Mouse (Mus musculus) induced T-regulatory cell, adult 2 months (primary cell): Measurements from ENCODE around the gene Pus3.
"Not testable (repeated sequence)": the region's sequence is repeated elsewhere in the genome, so short reads cannot be mapped to it uniquely, and the experiment has no call there.

Experiments
- DNase-seq: peaks from one replicate; pipeline ENCODE4 v3.0.0-alpha.2; 2012; ENCODE audit warnings: low read depth

Gene Pus3

DNA sequence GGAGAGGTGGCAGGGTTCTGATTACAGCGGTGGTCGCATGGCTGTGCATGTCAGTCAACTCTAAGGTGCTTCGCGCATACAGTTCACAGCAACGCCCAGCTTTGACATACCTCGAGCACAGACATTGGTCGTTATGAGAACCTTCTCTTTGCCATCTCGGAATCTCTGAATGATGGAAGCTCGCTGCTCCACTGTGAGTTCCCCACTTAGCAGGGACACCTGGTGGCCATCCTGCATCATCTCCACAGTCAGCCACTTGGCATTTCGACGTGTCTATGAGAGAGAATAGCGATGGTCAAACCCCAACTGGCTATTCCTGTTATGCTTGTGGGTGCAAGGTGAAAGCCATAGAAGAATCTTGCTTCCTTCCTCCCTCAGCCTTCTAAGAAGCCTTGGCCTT lies 12.7 kb upstream of the Pus3 start:
- no peak for DNase-seq

GRCm38 (mm10) chr9:35546745-35547144 lies 11.7 kb upstream of the Pus3 start:
- DNase-seq: no peak

DNA sequence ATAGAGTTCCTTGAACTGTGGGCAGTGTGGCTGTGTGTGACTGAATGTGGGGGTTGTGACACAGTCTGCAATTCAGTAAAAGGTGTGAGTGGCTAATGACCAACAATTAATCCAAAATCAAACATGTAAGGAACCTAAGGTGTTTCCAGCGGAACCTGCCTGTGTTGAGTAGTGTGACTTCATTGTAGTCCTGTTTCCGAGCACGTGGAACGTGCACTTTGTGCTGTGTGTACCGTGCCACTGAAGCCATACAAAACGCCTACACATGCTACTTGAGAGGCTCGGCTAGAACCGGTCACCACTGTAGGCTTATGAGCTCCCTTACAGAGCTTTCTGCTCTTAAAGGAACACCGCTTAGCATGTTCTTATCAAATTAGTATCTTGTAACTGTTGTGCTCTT lies 9.9 kb upstream of the Pus3 start:
- DNase-seq: no peak

DNA sequence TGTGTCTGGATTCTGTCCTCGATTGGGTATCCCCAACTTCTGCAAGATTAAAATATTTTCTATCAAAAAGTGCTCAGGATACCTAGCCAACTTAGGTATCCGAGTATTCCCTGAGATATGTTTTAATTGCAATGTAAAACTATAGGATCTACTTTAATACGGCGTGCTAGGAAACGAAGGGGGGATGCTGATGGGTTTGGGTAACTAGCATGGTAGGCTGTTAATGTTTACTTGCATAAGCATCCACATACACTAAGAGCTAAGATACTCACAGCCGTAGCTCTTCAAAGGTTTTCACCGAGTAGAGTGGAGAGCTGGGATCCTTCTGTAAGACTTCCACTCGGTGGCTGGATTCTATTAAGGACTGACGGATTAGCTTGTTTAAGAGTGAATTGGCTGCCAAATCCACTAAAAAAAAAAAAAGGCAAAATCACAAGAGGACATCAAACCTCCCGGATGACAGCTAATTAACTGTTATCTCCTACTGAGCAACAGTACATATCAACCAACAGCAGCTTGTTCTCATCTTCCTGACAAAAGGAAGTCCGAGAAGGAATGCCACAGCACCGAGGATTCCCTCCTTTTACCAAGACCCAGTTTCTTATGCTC lies 1.8 kb upstream of the Pus3 start:
- DNase-seq: no peak

DNA sequence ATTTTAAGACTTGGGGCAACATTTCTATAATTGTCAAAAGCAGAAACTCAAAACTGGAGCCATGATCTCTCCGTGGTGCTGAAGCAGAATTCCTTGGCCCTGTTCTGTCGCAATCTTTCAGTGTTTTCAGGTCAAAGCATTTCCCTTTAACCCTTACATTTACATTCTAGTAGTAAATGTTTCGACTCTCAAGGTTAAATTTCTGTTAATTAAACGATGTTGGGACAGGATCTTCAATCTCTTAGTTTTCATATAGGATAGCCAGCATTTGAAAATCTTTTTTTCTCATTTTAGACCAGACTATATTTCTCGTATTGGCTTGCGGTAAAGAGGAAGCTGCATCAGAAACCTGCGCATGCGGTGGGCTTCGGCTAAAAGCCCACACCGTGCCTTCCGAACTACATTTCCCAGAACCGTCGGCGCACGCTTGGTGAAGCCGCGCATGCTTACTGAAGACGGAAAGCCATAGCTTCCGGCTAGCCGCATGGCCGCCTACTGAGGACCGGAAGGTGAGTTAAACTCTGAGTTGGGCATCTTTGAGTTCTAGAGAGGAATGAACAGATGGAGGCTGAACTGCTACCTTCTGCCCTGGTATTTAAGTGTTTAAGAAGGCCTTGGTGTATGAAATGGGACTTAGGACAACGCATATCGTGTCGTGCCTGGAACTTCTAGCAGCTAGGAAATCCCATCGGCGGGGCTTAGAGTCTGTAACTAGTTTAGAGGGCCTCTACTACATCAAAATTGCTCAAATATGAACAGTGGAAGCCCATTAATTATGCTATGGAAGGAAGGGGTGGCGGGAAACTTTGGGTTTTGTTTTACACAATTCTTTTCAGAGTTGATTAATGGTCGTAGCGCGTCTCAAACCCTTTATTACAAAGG lies 855 bp downstream of the Pus3 start:
- DNase-seq: peak; percentile 90

- DNase-seq: no peak
Observed at GRCm38 (mm10) chr9:35561076-35561475, 2.7 kb downstream of the Pus3 start.

GRCm38 (mm10) chr9:35561583-35561982 lies 3.2 kb downstream of the Pus3 start:
- DNase-seq: no peak

- no peak for DNase-seq
Observed at GRCm38 (mm10) chr9:35564536-35565240, 6.3 kb downstream of the Pus3 start.

- no peak for DNase-seq
Observed at GRCm38 (mm10) chr9:35567995-35568394, 9.6 kb downstream of the Pus3 start.

- DNase-seq: peak; percentile 99
Observed at GRCm38 (mm10) chr9:35569571-35570534, 11.5 kb downstream of the Pus3 start, which contains the start of the genes Pate2 and Hyls1. Gene Pate2, plus strand, starts transcription at chr9:35570284. Gene Hyls1, minus strand, starts transcription at chr9:35570398.

DNA sequence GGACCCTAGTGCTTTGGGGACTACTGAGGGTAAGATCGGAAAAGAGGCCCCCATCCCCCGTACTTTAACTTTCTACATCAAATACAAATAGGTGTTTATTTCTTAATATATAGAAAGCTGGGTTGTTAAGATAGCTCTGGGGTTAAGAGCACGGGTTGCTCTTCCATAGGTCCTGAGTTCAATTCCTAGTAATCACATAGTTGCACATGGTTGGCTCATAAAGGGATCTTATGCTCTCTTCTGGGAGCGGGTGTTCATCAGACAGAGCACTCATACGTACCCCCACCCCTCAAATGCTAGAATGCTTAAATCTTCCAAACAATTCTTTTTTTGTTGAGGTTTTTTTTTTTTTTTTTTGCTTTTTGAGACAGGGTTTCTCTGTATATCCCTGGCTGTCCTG lies 12.3 kb downstream of the Pus3 start:
- no peak for DNase-seq

- no peak for DNase-seq
Observed at GRCm38 (mm10) chr9:35574416-35574815, 16.0 kb downstream of the Pus3 start.

- DNase-seq: no peak
Observed at GRCm38 (mm10) chr9:35587674-35588073, 29.3 kb downstream of the Pus3 start.

GRCm38 (mm10) chr9:35592903-35593302 lies 34.5 kb downstream of the Pus3 start:
- DNase-seq: peak; percentile 34

DNA sequence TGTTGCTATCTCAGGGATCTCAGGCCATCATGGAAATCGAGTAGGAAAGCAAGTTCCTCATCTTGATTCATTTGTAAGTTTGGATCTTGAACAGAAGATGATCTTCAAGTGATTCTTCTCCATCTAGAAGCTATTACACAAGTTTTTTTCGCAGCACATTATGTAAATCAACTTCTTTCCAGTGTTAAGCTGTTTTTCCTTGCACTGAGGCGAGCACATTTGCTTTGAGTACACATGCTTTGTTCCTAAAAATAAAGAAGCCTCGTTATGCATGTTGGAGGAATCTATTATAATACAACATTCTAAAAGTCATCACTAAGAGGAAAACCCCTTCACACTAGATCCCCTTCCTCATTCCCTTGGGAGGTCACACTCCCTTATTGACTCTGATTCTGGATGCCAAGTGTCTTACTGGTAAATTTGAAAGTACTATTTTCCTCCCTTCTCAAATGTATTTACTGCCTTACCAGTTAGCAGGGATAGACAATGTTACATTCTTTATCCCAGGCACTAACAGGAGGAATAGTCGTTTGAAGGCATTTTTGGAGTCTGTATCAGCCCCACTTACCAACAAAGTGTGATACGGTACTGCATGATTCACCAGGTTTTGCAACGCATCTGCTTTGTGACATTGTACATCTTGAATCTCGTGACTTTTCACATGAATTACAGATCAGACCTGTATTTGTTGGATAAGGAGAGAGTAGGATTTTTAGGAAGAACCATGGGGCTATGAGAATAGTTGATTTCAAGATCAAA lies 49.4 kb downstream of the Pus3 start:
- DNase-seq: no peak

- DNase-seq: no peak
Observed at GRCm38 (mm10) chr9:35611841-35612240, 53.4 kb downstream of the Pus3 start, which contains the start of gene Pate4. Gene Pate4, minus strand, starts transcription at chr9:35611941.

GRCm38 (mm10) chr9:35614005-35614404 lies 55.6 kb downstream of the Pus3 start:
- DNase-seq: peak; percentile 18

DNA sequence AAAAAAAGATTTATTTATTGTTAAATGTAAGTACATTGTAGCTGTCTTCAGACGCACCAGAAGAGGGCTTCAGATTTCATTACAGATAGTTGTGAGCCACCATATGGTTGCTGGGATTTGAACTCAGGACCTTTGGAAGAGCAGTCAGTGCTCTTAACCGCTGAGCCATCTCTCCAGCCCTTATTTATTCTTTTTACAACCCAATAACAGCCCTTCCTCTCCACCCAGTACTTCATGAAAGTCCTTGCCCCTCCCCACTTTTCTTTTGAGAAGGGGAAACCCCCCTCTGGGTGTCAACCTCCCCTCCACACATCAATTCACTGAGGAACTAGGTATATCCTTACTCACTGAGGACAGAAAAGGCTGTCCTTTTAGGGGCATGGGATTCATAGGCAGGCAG lies 58.4 kb downstream of the Pus3 start:
- DNase-seq: not testable (repeated sequence)
